Mouse (Mus musculus): Measurements from ENCODE around the gene Gm20696.

The Gm20696 gene

GRCm38 (mm10) chr6:99268171-99269061, 398.2 kb downstream of the Gm20696 start:
- no peak for DNase-seq (ENCODE audit: extremely low spot score, low read depth, low spot score)

GRCm38 (mm10) chr6:99265945-99266656, 400.5 kb downstream of the Gm20696 start:
- DNase-seq (ENCODE audit: extremely low spot score, low read depth, low spot score): no peak

- no peak for DNase-seq (ENCODE audit: extremely low spot score, low read depth, low spot score)
Measured at GRCm38 (mm10) chr6:99265173-99265572, 401.4 kb downstream of the Gm20696 start.

GRCm38 (mm10) chr6:99264192-99265093, 402.2 kb downstream of the Gm20696 start:
- DNase-seq (ENCODE audit: extremely low spot score, low read depth, low spot score): no peak

- no peak for DNase-seq (ENCODE audit: extremely low spot score, low read depth, low spot score)
Measured at GRCm38 (mm10) chr6:99263886-99264185, 402.8 kb downstream of the Gm20696 start.

- no peak for DNase-seq (ENCODE audit: extremely low spot score, low read depth, low spot score)
Measured at GRCm38 (mm10) chr6:99263061-99263885, 403.3 kb downstream of the Gm20696 start.

GRCm38 (mm10) chr6:99261737-99262130, 404.9 kb downstream of the Gm20696 start:
- no peak for DNase-seq (ENCODE audit: extremely low spot score, low read depth, low spot score)

- DNase-seq (ENCODE audit: extremely low spot score, low read depth, low spot score): no peak
Measured at GRCm38 (mm10) chr6:99260941-99261736, 405.5 kb downstream of the Gm20696 start.

GRCm38 (mm10) chr6:99258346-99258745, 408.3 kb downstream of the Gm20696 start:
- DNase-seq (ENCODE audit: extremely low spot score, low read depth, low spot score): no peak

GRCm38 (mm10) chr6:99257676-99258075, 408.9 kb downstream of the Gm20696 start:
- DNase-seq (ENCODE audit: extremely low spot score, low read depth, low spot score): no peak

- no peak for DNase-seq (ENCODE audit: extremely low spot score, low read depth, low spot score)
Measured at GRCm38 (mm10) chr6:99253331-99253730, 413.3 kb downstream of the Gm20696 start.

GRCm38 (mm10) chr6:99252816-99253215, 413.8 kb downstream of the Gm20696 start:
- DNase-seq (ENCODE audit: extremely low spot score, low read depth, low spot score): no peak

- DNase-seq (ENCODE audit: extremely low spot score, low read depth, low spot score): no peak
Measured at GRCm38 (mm10) chr6:99251924-99252323, 414.7 kb downstream of the Gm20696 start.

GRCm38 (mm10) chr6:99251222-99251621, 415.4 kb downstream of the Gm20696 start:
- no peak for DNase-seq (ENCODE audit: extremely low spot score, low read depth, low spot score)

- no peak for DNase-seq (ENCODE audit: extremely low spot score, low read depth, low spot score)
Measured at GRCm38 (mm10) chr6:99249496-99250030, 417.0 kb downstream of the Gm20696 start.

- no peak for DNase-seq (ENCODE audit: extremely low spot score, low read depth, low spot score)
Measured at GRCm38 (mm10) chr6:99248396-99248795, 418.2 kb downstream of the Gm20696 start.

- no peak for DNase-seq (ENCODE audit: extremely low spot score, low read depth, low spot score)
Measured at GRCm38 (mm10) chr6:99241625-99242395, 424.8 kb downstream of the Gm20696 start.

GRCm38 (mm10) chr6:99240764-99241163, 425.8 kb downstream of the Gm20696 start:
- no peak for DNase-seq (ENCODE audit: extremely low spot score, low read depth, low spot score)

- DNase-seq (ENCODE audit: extremely low spot score, low read depth, low spot score): no peak
Measured at GRCm38 (mm10) chr6:99235588-99235987, 431.0 kb downstream of the Gm20696 start.

All from hindlimb bud, embryonic 11.5 days (tissue).